24 mouse cellular contexts compared by ENCODE assay signal in the genomic region with DNA sequence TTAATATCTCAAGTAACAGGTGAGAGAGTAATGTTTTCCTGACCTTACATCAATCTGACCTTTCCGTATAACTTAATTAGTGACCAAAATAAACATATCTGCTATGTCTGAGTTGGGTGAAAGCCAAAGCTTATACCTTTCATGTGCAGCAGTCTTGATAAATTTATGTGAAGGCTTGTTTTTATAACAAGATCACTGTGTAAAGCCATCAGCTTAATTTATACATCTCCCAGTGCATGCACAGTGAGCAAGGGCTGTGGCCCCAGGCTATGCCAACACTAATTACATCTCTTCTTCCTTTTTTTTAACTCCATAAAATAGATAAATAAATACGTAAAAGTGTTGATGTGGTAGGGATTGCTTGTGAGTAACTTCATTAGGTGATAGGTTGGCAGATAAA.
DNase-seq lines count a peak whose midpoint lies in the region; ATAC-seq lines count a peak whose summit lies in the region.
"Had no signal": no experiment of that assay in that cellular context is flagged by ENCODE, and none has a peak within 500 bp of the region (broad histone marks: within the 10 kb centered on the region; RNA-seq: fewer than 3 reads in every experiment).

No protein-coding gene starts in this region.

- H3K4me3 ChIP-seq in kidney, embryonic 14.5 days (ENCODE audit: low read length), result no peak overlapping the region
- no peak overlapping the region for H3K4me3 ChIP-seq in kidney, embryonic 16.5 days (ENCODE audit: low read length)
- H3K4me3 ChIP-seq: embryonic facial prominence, embryonic 10.5 days; embryonic facial prominence, embryonic 12.5 days; forebrain, embryonic 13.5 days had no signal

- H3K4me2 ChIP-seq in kidney, embryonic 14.5 days (replicated peaks; ENCODE audit: low read depth, low read length), result no peak overlapping the region
- no peak overlapping the region for H3K4me2 ChIP-seq in kidney, embryonic 16.5 days (replicated peaks; ENCODE audit: low read depth, low read length)
- H3K4me2 ChIP-seq: embryonic facial prominence, embryonic 12.5 days; forebrain, embryonic 13.5 days had no signal

- no peaks in the 10 kb centered on the region for H3K27me3 ChIP-seq in kidney, embryonic 14.5 days (ENCODE audit: control insufficient read depth, insufficient read depth, low read length)
- no peaks in the 10 kb centered on the region for H3K27me3 ChIP-seq in kidney, embryonic 16.5 days (ENCODE audit: insufficient read depth, low read length)
- H3K27me3 ChIP-seq: CH12.LX; embryonic facial prominence, embryonic 12.5 days; forebrain, embryonic 13.5 days had no signal

- no peak overlapping the region for H3K9ac ChIP-seq in kidney, embryonic 14.5 days (ENCODE audit: low read depth, low read length)
- H3K9ac ChIP-seq in kidney, embryonic 16.5 days (replicated peaks; ENCODE audit: low read length), result no peak overlapping the region
- H3K9ac ChIP-seq: embryonic facial prominence, embryonic 12.5 days; forebrain, embryonic 13.5 days had no signal

- H3K9me3 ChIP-seq in kidney, embryonic 14.5 days (ENCODE audit: control insufficient read depth, low read length), result no peaks in the 10 kb centered on the region
- no peaks in the 10 kb centered on the region for H3K9me3 ChIP-seq in kidney, embryonic 16.5 days (ENCODE audit: low read length)
- H3K9me3 ChIP-seq: embryonic facial prominence, embryonic 10.5 days; embryonic facial prominence, embryonic 12.5 days; forebrain, embryonic 13.5 days; G1E had no signal

- 18% methylated on average over 2 of the region's 2 CpGs for WGBS in kidney, embryonic 14.5 days
- WGBS in kidney, embryonic 16.5 days, result 16% methylated on average over 2 of the region's 2 CpGs

- H3K36me3 ChIP-seq in kidney, embryonic 14.5 days (ENCODE audit: control insufficient read depth, insufficient read depth, low read length), result no peaks in the 10 kb centered on the region
- H3K36me3 ChIP-seq in kidney, embryonic 16.5 days (ENCODE audit: insufficient read depth, low read length), result no peaks in the 10 kb centered on the region
- H3K36me3 ChIP-seq: embryonic facial prominence, embryonic 10.5 days; embryonic facial prominence, embryonic 12.5 days; G1E had no signal

- no peak for DNase-seq in kidney, adult 8-10 months
- DNase-seq in kidney, adult 11 months, result no peak
- DNase-seq in retina, postnatal 1 day, result peak; percentile 35
- DNase-seq in retina, embryonic 14.5 days (ENCODE audit: low spot score), result no peak
- no peak for DNase-seq in ovary, adult 18-20 months (ENCODE audit: low spot score)
- DNase-seq: adrenal gland, adult 8-10 months; adrenal gland, postnatal 14 days; adrenal gland, postnatal 36 days; B cell, adult 2 months; cerebellum, adult 11-12 months; cerebellum, adult 2 months; cerebellum, adult 9-10 months; cerebellum, postnatal 10 days; cerebellum, postnatal 25 days had no signal

- H3K27ac ChIP-seq in kidney, embryonic 14.5 days (ENCODE audit: low read depth, low read length), result no peak overlapping the region
- H3K27ac ChIP-seq in kidney, embryonic 16.5 days (ENCODE audit: low read length), result no peak overlapping the region
- H3K27ac ChIP-seq: embryonic facial prominence, embryonic 10.5 days; embryonic facial prominence, embryonic 12.5 days; forebrain, embryonic 13.5 days had no signal

- peak; percentile 87 for ATAC-seq in kidney, embryonic 14.5 days (ENCODE audit: low FRiP score, low TSS enrichment)
- peak; percentile 65; the same call in 1 of the 2 replicates for ATAC-seq in kidney, embryonic 16.5 days (ENCODE audit: low FRiP score, low TSS enrichment)
- ATAC-seq: activated CD4-positive, CD25-positive, alpha-beta regulatory T cell, adult 4 months; CD4-positive, CD25-positive, alpha-beta regulatory T cell, adult 4 months; forebrain, embryonic 13.5 days; Patski had no signal

- H3K4me1 ChIP-seq in kidney, embryonic 14.5 days (ENCODE audit: control insufficient read depth, insufficient read depth, low read length), result no peaks in the 10 kb centered on the region
- peaks cover 5% of the 10 kb centered on the region; the same call in 1 of the 2 replicates for H3K4me1 ChIP-seq in kidney, embryonic 16.5 days (ENCODE audit: insufficient read depth, low read length)
- H3K4me1 ChIP-seq: embryonic facial prominence, embryonic 10.5 days; embryonic facial prominence, embryonic 12.5 days; forebrain, embryonic 13.5 days had no signal
